Mouse (Mus musculus) kidney, adult 11 months (tissue): ENCODE measurements around the gene 4930535I16Rik.
A peak's percentile ranks its signal among the peaks of the same experiment; 100 is the strongest.

Experiments
- DNase-seq: peaks from one replicate; pipeline ENCODE4 v3.0.0; 2022

4930535I16Rik gene

GRCm38 (mm10) chr4:123904333-123905125 lies 13.3 kb downstream of the 4930535I16Rik start, which contains the start of gene Mycbp:
TSS of gene Mycbp (plus strand) at chr4:123904832.
- peak; percentile 99 for DNase-seq

GRCm38 (mm10) chr4:123903432-123903831 lies 14.4 kb downstream of the 4930535I16Rik start:
- no peak for DNase-seq

- DNase-seq, result no peak
These were observed 19.1 kb downstream of the 4930535I16Rik start for GRCm38 (mm10) chr4:123898696-123899095.

GRCm38 (mm10) chr4:123894295-123894694 lies 23.5 kb downstream of the 4930535I16Rik start:
- DNase-seq, result no peak

GRCm38 (mm10) chr4:123893726-123894125 lies 24.1 kb downstream of the 4930535I16Rik start:
- DNase-seq, result no peak
